Mouse (Mus musculus) left cerebral cortex, adult 9 months (tissue): ENCODE measurements around the gene Tpbgl.
A peak's percentile ranks its signal among the peaks of the same experiment; 100 is the strongest.

Experiments
- DNase-seq, 2 experiments: peaks; one replicate each; pipeline ENCODE4 v3.0.0; 2022; ENCODE audit warnings: low spot score in 2 of 2

Tpbgl gene

GRCm38 (mm10) chr7:99582306-99582705 is 44.6 kb downstream of the Tpbgl start:
- DNase-seq, result no peak

- DNase-seq, result no peak
Observed at GRCm38 (mm10) chr7:99580247-99580646, 46.7 kb downstream of the Tpbgl start.

GRCm38 (mm10) chr7:99579491-99580190 is 47.3 kb downstream of the Tpbgl start:
- peak; percentile 39 to 64 for DNase-seq

- no peak for DNase-seq
Observed at GRCm38 (mm10) chr7:99578246-99578645, 48.7 kb downstream of the Tpbgl start.
